Mouse (Mus musculus): ENCODE data around the gene Med6.
A peak's percentile ranks its signal among the peaks of the same experiment; 100 is the strongest.
"Not testable (repeated sequence)": the region's sequence is repeated elsewhere in the genome, so short reads cannot be mapped to it uniquely, and the experiment has no call there.

The Med6 gene

DNA sequence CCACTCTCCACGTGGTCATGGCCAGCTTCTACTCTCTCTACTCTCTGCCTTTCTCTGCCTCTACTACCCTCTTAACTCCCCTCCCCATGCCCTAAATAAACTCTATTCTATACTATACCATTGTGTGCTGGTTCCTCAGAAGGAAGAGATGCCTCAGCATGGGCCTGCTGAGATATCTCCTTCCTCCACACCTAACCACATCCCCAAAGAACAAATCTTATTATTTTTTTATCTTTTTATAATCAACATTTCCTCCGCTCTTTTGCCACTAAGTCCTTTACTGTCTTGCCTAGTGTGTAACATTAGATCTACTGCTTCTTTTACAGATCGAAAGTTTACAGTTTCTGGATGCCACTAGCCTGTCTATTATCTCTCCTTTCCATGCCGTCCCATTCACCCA, 47.6 kb downstream of the Med6 start:
- DNase-seq: no peak

- no peak for DNase-seq
Observed at GRCm38 (mm10) chr12:81533029-81533419, 61.8 kb downstream of the Med6 start.

- DNase-seq: peak; percentile 88
Observed at GRCm38 (mm10) chr12:81532316-81533028, 62.3 kb downstream of the Med6 start, which contains the start of the genes Gm20498 and Synj2bp. TSS of gene Gm20498 (minus strand) at chr12:81532905. TSS of gene Synj2bp (minus strand) at chr12:81532911.

GRCm38 (mm10) chr12:81530587-81530986, 64.2 kb downstream of the Med6 start:
- DNase-seq: not testable (repeated sequence)
